Mouse (Mus musculus): Measurements from ENCODE around the gene 1600002K03Rik. TPM values are rescaled to one million over a fixed set of nuclear protein-coding genes. Genes with fewer than 3 reads are reported as not detected.
A peak's percentile ranks its signal among the peaks of the same experiment; 100 is the strongest.
"Not testable (repeated sequence)": the region's sequence is repeated elsewhere in the genome, so short reads cannot be mapped to it uniquely, and the experiment has no call there.

1600002K03Rik gene
- polyA plus RNA-seq, 1 experiment from 2014 or later = 9.7 TPM

- Histone ChIP-seq H3K9ac (replicated peaks) (peak within 1 kb of the TSS; percentile 64), H3K4me2 (replicated peaks) (peak within 1 kb of the TSS; percentile 88), H3K27me3 (no peaks in the 10 kb centered on the region), H3K36me3 (peaks cover 9% of the 10 kb centered on the region), H3K4me3 (peak within 1 kb of the TSS; percentile 44), H3K27ac (replicated peaks) (peak within 1 kb of the TSS; percentile 100), H3K9me3 (no peaks in the 10 kb centered on the region), H3K4me1 (peaks cover 61% of the 10 kb centered on the region)
- 15% methylated on average over 20 of the region's 20 CpGs for WGBS
- ATAC-seq (replicated peaks) = no peak
Observed at GRCm38 (mm10) chr10:80165392-80166128, 7.2 kb upstream of the 1600002K03Rik start, which contains the start of gene Cirbp. TSS of gene Cirbp (plus strand) at chr10:80165985.

GRCm38 (mm10) chr10:80166136-80166535, 6.6 kb upstream of the 1600002K03Rik start:
- peak overlapping the region; percentile 88 for H3K4me2 ChIP-seq (replicated peaks)
- peak overlapping the region; percentile 64 for H3K9ac ChIP-seq (replicated peaks)
- H3K4me1 ChIP-seq = peaks cover 59% of the 10 kb centered on the region
- peak overlapping the region; percentile 100 for H3K27ac ChIP-seq (replicated peaks)
- 90% methylated on average over 4 of the region's 4 CpGs for WGBS
- not testable (repeated sequence) for H3K27me3 ChIP-seq; ATAC-seq (replicated peaks); H3K9me3 ChIP-seq
- H3K4me3 ChIP-seq = peak overlapping the region; percentile 44
- H3K36me3 ChIP-seq = peaks cover 13% of the 10 kb centered on the region

GRCm38 (mm10) chr10:80167460-80168037, 5.2 kb upstream of the 1600002K03Rik start:
- Histone ChIP-seq H3K9me3 (no peaks in the 10 kb centered on the region), H3K27me3 (no peaks in the 10 kb centered on the region), H3K36me3 (peaks cover 26% of the 10 kb centered on the region), H3K27ac (replicated peaks) (peak overlapping the region; percentile 100), H3K4me3 (peak overlapping the region; percentile 99), H3K9ac (replicated peaks) (peak overlapping the region; percentile 100), H3K4me2 (replicated peaks) (peak overlapping the region; percentile 67), H3K4me1 (peaks cover 68% of the 10 kb centered on the region)
- WGBS = under 1% methylated on average over 52 of the region's 55 CpGs
- ATAC-seq (replicated peaks) = peak; percentile 91

DNA sequence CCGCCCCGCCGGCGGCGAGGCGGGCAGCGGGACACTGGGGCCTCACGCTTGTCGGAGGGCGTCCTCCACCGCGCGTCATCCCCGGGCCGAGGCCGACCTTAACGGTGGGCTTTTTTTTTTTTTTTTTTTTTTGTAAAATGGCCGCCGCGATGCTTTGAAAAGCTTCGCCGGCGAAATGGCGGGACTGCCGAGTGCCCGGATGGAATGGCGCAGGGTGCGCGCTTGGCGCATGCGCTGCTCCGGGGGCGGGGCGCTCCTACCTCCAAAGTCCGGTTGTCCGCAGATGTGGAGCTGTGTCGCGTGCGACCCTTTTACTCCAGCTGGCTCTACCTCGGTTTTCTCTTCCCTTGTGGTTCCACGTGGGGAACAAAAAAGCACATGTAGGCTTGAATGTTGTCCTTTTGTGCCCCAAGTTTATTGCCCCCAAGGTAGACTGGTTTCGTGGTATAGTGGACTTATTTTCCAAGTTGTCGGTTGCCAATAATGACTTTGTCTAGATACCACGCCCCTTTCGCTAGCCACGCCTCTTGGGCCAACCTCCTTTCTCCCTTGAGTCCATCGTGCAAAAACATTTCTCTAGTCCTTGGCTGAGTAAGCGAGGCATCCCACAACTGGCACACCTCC, 4.6 kb upstream of the 1600002K03Rik start:
- peak; percentile 25 for ATAC-seq (replicated peaks)
- H3K9ac ChIP-seq (replicated peaks) = peak overlapping the region; percentile 100
- peaks cover 72% of the 10 kb centered on the region for H3K4me1 ChIP-seq
- H3K27ac ChIP-seq (replicated peaks) = peak overlapping the region; percentile 100
- under 1% methylated on average over 47 of the region's 48 CpGs for WGBS
- no peaks in the 10 kb centered on the region for H3K9me3 ChIP-seq
- peak overlapping the region; percentile 99 for H3K4me3 ChIP-seq
- H3K36me3 ChIP-seq = peaks cover 26% of the 10 kb centered on the region
- peak overlapping the region; percentile 67 for H3K4me2 ChIP-seq (replicated peaks)
- H3K27me3 ChIP-seq = no peaks in the 10 kb centered on the region

GRCm38 (mm10) chr10:80169070-80169469, 3.7 kb upstream of the 1600002K03Rik start:
- 48% methylated on average over 1 of the region's 1 CpGs for WGBS
- no peak for ATAC-seq (replicated peaks)
- H3K4me3 ChIP-seq = peak overlapping the region; percentile 99

GRCm38 (mm10) chr10:80169651-80170050, 3.1 kb upstream of the 1600002K03Rik start:
- no peak for ATAC-seq (replicated peaks)
- Histone ChIP-seq H3K4me2 (replicated peaks) (peak overlapping the region; percentile 67; the same call in 1 of the 2 replicates), H3K36me3 (peaks cover 26% of the 10 kb centered on the region), H3K4me1 (peaks cover 69% of the 10 kb centered on the region), H3K9ac (replicated peaks) (no peak overlapping the region; the same call in 1 of the 2 replicates), H3K27me3 (no peaks in the 10 kb centered on the region), H3K27ac (replicated peaks) (0 out of 2 replicates have a peak overlapping the region, but pooled peaks have one; percentile 6), H3K9me3 (no peaks in the 10 kb centered on the region), H3K4me3 (no peak overlapping the region)
- 88% methylated on average over 7 of the region's 7 CpGs for WGBS

More at GRCm38 (mm10) chr10:80169070-80169469, 3.7 kb upstream of the 1600002K03Rik start:
- Histone ChIP-seq H3K27ac (replicated peaks) (peak overlapping the region; percentile 100), H3K9me3 (no peaks in the 10 kb centered on the region), H3K9ac (replicated peaks) (peak overlapping the region; percentile 100), H3K27me3 (no peaks in the 10 kb centered on the region), H3K4me1 (peaks cover 75% of the 10 kb centered on the region), H3K36me3 (peaks cover 26% of the 10 kb centered on the region), H3K4me2 (replicated peaks) (peak overlapping the region; percentile 67)

DNA sequence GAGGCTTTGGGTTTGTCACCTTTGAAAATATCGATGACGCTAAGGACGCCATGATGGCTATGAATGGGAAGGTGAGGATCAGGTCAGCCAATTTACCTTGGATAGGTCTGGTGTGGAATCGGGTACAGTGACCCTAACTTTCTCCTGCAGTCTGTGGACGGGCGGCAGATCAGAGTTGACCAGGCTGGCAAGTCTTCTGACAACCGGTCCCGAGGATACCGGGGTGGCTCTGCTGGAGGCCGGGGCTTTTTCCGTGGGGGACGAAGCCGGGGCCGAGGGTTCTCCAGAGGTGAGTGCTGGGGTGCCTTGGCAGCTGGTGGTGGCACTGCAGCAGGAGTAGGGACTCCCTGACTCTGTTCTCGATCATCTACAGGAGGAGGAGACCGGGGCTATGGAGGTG, 2.7 kb upstream of the 1600002K03Rik start:
- Histone ChIP-seq H3K4me3 (no peak overlapping the region), H3K4me2 (replicated peaks) (no peak overlapping the region), H3K36me3 (peaks cover 26% of the 10 kb centered on the region), H3K27ac (replicated peaks) (0 out of 2 replicates have a peak overlapping the region, but pooled peaks have one; percentile 6), H3K9ac (replicated peaks) (no peak overlapping the region), H3K4me1 (peaks cover 65% of the 10 kb centered on the region), H3K27me3 (no peaks in the 10 kb centered on the region), H3K9me3 (no peaks in the 10 kb centered on the region)
- no peak for ATAC-seq (replicated peaks)
- WGBS = 97% methylated on average over 16 of the region's 16 CpGs

GRCm38 (mm10) chr10:80170601-80171021, 2.1 kb upstream of the 1600002K03Rik start:
- WGBS = 94% methylated on average over 19 of the region's 19 CpGs
- Histone ChIP-seq H3K4me1 (peaks cover 63% of the 10 kb centered on the region), H3K4me3 (no peak overlapping the region), H3K9me3 (no peaks in the 10 kb centered on the region), H3K27ac (replicated peaks) (0 out of 2 replicates have a peak overlapping the region, but pooled peaks have one; percentile 5), H3K9ac (replicated peaks) (no peak overlapping the region), H3K36me3 (peaks cover 26% of the 10 kb centered on the region), H3K4me2 (replicated peaks) (no peak overlapping the region), H3K27me3 (no peaks in the 10 kb centered on the region)
- no peak for ATAC-seq (replicated peaks)

GRCm38 (mm10) chr10:80171252-80171651, 1.5 kb upstream of the 1600002K03Rik start:
- ATAC-seq (replicated peaks) = no peak
- Histone ChIP-seq H3K27ac (replicated peaks) (peak overlapping the region; percentile 94; the same call in 1 of the 2 replicates), H3K36me3 (peaks cover 26% of the 10 kb centered on the region), H3K4me2 (replicated peaks) (no peak overlapping the region), H3K9me3 (no peaks in the 10 kb centered on the region), H3K4me1 (peaks cover 64% of the 10 kb centered on the region), H3K27me3 (no peaks in the 10 kb centered on the region), H3K4me3 (no peak overlapping the region), H3K9ac (replicated peaks) (no peak overlapping the region)
- 92% methylated on average over 15 of the region's 15 CpGs for WGBS

- Histone ChIP-seq H3K4me3 (peak overlapping the region; percentile 65), H3K4me2 (replicated peaks) (peak overlapping the region; percentile 71), H3K9ac (replicated peaks) (peak overlapping the region; percentile 67; the same call in 1 of the 2 replicates), H3K9me3 (no peaks in the 10 kb centered on the region), H3K4me1 (peaks cover 58% of the 10 kb centered on the region), H3K27me3 (no peaks in the 10 kb centered on the region), H3K36me3 (peaks cover 26% of the 10 kb centered on the region), H3K27ac (replicated peaks) (peak overlapping the region; percentile 94)
- no peak for ATAC-seq (replicated peaks)
- WGBS = 82% methylated on average over 45 of the region's 45 CpGs
Observed at GRCm38 (mm10) chr10:80171760-80172526, 801 bp upstream of the 1600002K03Rik start.

DNA sequence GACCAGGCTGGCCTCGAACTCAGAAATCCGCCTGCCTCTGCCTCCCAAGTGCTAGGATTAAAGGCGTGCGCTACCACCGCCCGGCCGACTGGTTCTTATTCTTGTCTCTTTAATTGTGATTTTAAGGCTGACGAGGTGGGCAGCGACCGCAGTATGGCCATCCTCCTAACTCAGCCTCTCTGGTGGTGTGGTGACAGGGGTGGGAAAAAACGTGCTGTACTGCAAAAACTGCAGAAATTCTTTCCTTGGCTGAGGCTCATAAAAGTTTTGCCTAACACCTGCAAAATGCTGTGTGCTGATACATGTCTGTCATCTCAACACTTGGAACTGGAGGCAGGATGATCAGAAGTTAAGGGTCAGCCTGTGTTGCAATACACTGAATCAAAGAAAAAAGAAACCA, 614 bp downstream of the 1600002K03Rik start:
- Histone ChIP-seq H3K27ac (replicated peaks) (peak overlapping the region; percentile 94), H3K27me3 (no peaks in the 10 kb centered on the region), H3K4me3 (peak overlapping the region; percentile 65), H3K4me1 (peaks cover 56% of the 10 kb centered on the region), H3K9ac (replicated peaks) (peak overlapping the region; percentile 67), H3K9me3 (no peaks in the 10 kb centered on the region), H3K4me2 (replicated peaks) (peak overlapping the region; percentile 71), H3K36me3 (peaks cover 26% of the 10 kb centered on the region)
- ATAC-seq (replicated peaks) = no peak
- 8% methylated on average over 11 of the region's 11 CpGs for WGBS
